Mouse (Mus musculus): ENCODE results near the gene Olfr986. TPM values are rescaled to one million over a fixed set of nuclear protein-coding genes. Genes with fewer than 3 reads are reported as not detected.

Gene Olfr986
- total RNA-seq, 2 experiments from 2014 or later, result not detected

- intact Hi-C loops (cut with DNase I), result loop anchor here (5.0 kb wide), 2 partner anchors 43 to 103 kb away; no protein-coding TSS in a partner anchor
- no peak for DNase-seq (ENCODE audit: extremely low spot score in 1 of 2, low spot score in 2 of 2)
Observed at GRCm38 (mm10) chr9:40228804-40229331, 48.1 kb downstream of the Olfr986 start.

GRCm38 (mm10) chr9:40229479-40229878 lies 48.8 kb downstream of the Olfr986 start:
- no peak for DNase-seq (ENCODE audit: extremely low spot score in 1 of 2, low spot score in 2 of 2)
- intact Hi-C loops (cut with DNase I), result loop anchor here (5.0 kb wide), 2 partner anchors 43 to 103 kb away; no protein-coding TSS in a partner anchor

GRCm38 (mm10) chr9:40231019-40231418 lies 50.3 kb downstream of the Olfr986 start:
- intact Hi-C loops (cut with DNase I), result no loop called here
- no peak for DNase-seq (ENCODE audit: extremely low spot score in 1 of 2, low spot score in 2 of 2)

- intact Hi-C loops (cut with DNase I), result no loop called here
- DNase-seq (ENCODE audit: extremely low spot score in 1 of 2, low spot score in 2 of 2), result no peak
Observed at GRCm38 (mm10) chr9:40234233-40235072, 53.7 kb downstream of the Olfr986 start.

DNA sequence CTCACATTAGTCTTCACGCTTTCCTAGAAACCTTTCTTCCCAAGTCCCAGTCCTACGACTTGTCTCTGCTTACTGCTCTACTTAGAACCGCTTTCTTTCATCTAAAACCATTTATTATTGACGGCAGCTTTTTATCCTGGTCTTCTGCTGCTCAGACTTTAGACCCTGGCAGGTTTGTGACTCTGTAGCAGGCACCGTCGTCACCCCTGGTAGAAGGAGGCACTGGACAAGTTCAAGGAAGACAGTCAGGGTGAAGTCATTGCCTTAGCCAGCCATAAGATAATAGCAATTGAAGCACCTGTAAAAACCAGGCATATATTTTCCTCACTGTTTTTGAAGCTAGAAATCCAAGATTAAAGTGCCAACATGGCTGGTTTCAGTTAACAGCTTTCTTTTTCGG lies 54.5 kb downstream of the Olfr986 start:
- intact Hi-C loops (cut with DNase I), result no loop called here
- DNase-seq (ENCODE audit: extremely low spot score in 1 of 2, low spot score in 2 of 2), result no peak

Other genes starting within 250 kb of the Olfr986 start
- not detected for gene Olfr974, start 243.4 kb upstream of the Olfr986 start, total RNA-seq (2021)
- gene Olfr975, start 228.9 kb upstream of the Olfr986 start, total RNA-seq (2021), result not detected
- gene Olfr976, start 219.8 kb upstream of the Olfr986 start, total RNA-seq (2021), result not detected
- gene Olfr978, start 188.8 kb upstream of the Olfr986 start, total RNA-seq (2021), result not detected
- gene Olfr979, start 177.5 kb upstream of the Olfr986 start, total RNA-seq (2021), result not detected
- gene Olfr980, start 171.3 kb upstream of the Olfr986 start, total RNA-seq (2021), result not detected
- gene Olfr981, start 159.5 kb upstream of the Olfr986 start, total RNA-seq (2021), result not detected
- not detected for gene Olfr982, start 107.1 kb upstream of the Olfr986 start, total RNA-seq (2021)
- gene Olfr983, start 87.3 kb upstream of the Olfr986 start, total RNA-seq (2021), result not detected
- not detected for gene Olfr984, start 66.7 kb upstream of the Olfr986 start, total RNA-seq (2021)
- gene Olfr985, start 50.7 kb upstream of the Olfr986 start, total RNA-seq (2021), result not detected
- not detected for gene Tmem225, start 32.8 kb upstream of the Olfr986 start, total RNA-seq (2021)
- 1 to 10 TPM; 4.0 to 4.9 TPM for gene Zfp202, start 11.4 kb downstream of the Olfr986 start, total RNA-seq (2021)
- 100 to 1,000 TPM; 152 to 153 TPM for gene Scn3b, start 88.3 kb downstream of the Olfr986 start, total RNA-seq (2021)